Mouse (Mus musculus): ENCODE results near the gene Pdcd4.
"Not testable (repeated sequence)": the region's sequence is repeated elsewhere in the genome, so short reads cannot be mapped to it uniquely, and the experiment has no call there.

Gene Pdcd4

DNA sequence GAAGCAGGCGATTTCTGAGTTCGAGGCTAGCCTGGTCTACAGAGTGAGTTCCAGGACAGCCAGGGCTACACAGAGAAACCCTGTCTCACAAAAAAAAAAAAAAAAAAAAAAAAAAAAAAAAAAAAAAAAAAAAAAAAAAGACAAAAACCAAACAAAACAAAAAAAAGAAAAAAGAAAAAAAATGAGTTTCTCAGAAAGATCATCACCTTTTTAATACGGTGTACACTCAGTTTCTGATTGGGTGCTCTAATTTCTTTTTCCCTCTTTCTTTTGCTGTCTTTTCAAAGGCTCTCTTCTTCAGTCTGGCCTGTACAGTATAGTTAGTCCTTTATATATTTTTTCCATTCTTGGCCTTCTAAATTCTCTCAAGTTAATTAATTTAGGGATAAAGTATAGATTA lies 72.3 kb downstream of the Pdcd4 start:
- not testable (repeated sequence) for DNase-seq

DNA sequence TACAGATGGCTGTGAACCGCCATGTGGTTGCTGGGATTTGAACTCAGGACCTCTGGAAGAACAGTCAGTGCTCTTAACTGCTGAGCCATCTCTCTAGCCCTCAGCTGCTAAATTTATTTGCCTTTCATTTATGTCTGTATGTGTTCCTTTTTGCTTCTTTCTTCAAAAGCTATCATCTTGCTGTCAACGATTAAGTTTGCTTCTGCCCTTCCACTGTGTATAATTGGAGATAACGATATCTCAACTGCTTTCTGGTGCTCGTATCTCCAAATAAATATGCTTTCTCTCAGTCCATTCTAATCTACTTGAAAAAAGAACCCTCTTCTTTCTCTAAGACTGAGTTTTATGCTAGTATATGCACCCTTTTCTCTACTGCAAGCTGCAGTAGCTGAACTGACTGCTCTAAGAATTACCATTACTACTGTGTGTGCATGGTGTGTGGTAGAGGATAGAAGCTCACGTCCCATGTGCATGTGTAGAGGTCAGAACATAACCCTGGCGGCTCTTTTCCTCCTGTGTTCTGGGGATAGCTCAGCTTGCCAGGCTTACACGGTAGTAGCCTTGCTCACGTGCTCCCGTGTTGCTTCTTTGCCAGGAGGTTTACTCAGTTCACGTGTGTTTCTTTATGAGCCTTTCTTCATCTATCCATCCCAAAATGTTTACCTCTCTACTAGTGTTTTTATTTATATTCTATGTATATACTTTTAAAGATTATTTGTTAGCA lies 73.0 kb downstream of the Pdcd4 start:
- DNase-seq: no peak

- no peak for DNase-seq
These were observed 77.2 kb downstream of the Pdcd4 start for GRCm38 (mm10) chr19:53969226-53969625.

DNA sequence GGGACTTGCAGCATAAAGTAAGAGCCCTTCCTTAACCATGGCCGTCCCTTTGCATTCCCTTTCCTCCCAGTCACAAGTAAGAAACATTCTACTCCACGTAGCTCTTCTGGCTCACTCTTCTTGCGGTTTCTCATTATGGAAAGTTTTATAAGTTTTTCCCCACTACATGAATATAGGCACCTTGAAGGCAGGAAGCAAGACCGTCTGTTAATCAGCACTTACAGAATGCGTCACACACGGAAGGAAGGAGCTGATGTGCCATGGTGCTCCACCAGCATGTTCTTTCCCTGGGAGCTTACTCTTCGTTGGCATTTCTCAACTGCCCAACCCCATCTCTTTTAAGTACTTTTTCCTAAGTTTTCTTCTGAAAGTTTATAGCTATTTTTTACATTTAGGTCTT lies 79.9 kb downstream of the Pdcd4 start:
- DNase-seq: no peak

DNA sequence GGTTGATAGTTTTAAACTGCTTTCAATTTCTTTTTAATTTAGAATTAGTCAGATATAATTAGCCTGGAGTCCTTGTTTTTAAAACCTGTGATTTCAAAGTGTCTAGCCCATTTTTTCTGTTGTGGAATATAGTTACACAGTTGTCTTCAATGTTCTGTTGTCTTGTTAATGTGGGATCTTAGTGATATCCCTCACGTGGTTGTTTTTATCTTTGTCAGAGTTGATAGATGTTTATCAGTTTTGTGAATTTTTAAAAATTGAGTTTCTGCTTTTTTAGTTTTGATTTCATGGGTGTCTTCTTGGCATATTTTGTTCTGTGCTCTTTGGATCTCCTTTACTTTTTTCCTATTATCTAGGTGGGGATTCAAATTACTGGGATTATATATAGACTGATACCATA lies 81.6 kb downstream of the Pdcd4 start:
- no peak for DNase-seq

All from lung, adult 18-20 months (tissue).